Mouse (Mus musculus): ENCODE data around the gene Ufd1.

DNA sequence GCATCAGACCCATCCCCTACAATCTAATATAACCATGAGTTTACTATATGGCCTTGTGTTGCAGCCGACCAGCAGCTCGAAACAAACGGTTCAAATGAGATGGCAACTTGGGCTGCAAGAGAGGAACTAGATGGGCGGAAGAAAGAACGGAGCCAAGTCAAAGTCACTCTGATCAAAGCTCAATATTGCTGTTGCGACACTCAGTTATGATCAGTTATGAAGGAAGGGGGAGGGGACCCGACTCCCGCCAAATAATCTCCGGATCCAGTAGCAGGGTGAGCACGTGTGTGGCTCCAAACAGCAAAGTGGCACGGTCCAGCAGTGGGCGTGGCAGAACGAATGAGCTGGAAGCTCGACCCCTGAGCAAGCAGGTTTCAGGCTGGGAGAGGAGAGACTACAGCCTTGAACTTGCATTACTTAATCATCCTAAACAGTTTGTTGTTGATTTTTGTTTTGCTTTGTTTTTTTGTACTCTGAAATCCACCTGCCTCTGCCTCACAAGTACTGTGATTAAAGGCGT, 34.8 kb downstream of the Ufd1 start:
- TF ChIP-seq CTCF (IDR thresholded peaks at IDR 0.05; ENCODE audit: low read depth, low read length) = no peak
- no peak for TF ChIP-seq POLR2A (IDR thresholded peaks at IDR 0.05; ENCODE audit: borderline replicate concordance, low read depth, low read length)

Measured in bone marrow macrophage, adult 2 months (primary cell).